Mouse (Mus musculus) stomach, embryonic 14.5 days (tissue): Measurements from ENCODE around the gene Traf3ip3. TPM values are rescaled to one million over a fixed set of nuclear protein-coding genes. Genes with fewer than 3 reads are reported as not detected.

Source experiments
- ATAC-seq: fragments of 200-750 bp; cut with Nextera tagmentation; 2 replicates; pipeline ENCODE4 v1.8.0; 2017; ENCODE audit warnings: low read depth, moderate TSS enrichment; ENCODE audit not compliant: insufficient number of reproducible peaks, insufficient read depth, low FRiP score
- H3K27ac ChIP-seq: fragments of 300-500 bp; sonication (generic); 2 replicates; pipeline ENCODE4 v1.5.1; 2014; ENCODE audit warnings: mild to moderate bottlenecking, low read length, moderate library complexity, mixed read lengths
- H3K27me3 ChIP-seq: fragments of 300-500 bp; sonication (generic); 2 replicates; pipeline ENCODE4 v1.6.1; 2014; ENCODE audit warnings: low read length, control low read depth, mixed read lengths; ENCODE audit not compliant: control insufficient read depth, insufficient read depth
- H3K36me3 ChIP-seq: fragments of 300-500 bp; sonication (generic); 2 replicates; pipeline ENCODE4 v1.6.1; 2014; ENCODE audit warnings: mild to moderate bottlenecking, control low read depth, low read length, moderate library complexity, mixed read lengths; ENCODE audit not compliant: control insufficient read depth, insufficient read depth
- H3K4me1 ChIP-seq: fragments of 300-500 bp; sonication (generic); 2 replicates; pipeline ENCODE4 v1.6.1; 2014; ENCODE audit warnings: low read length, control low read depth, mixed read lengths; ENCODE audit not compliant: control insufficient read depth, insufficient read depth
- H3K4me2 ChIP-seq: fragments of 300-500 bp; sonication (generic); replicated peaks from 2 replicates; pipeline ENCODE4 v1.6.1; 2014; ENCODE audit warnings: low read depth, low read length, control low read depth
- H3K4me3 ChIP-seq: fragments of 300-500 bp; sonication (generic); 2 replicates; pipeline ENCODE4 v1.5.1; 2014; ENCODE audit warnings: low read depth, low read length, control low read depth
- H3K9ac ChIP-seq: fragments of 300-500 bp; sonication (generic); replicated peaks from 2 replicates; pipeline ENCODE4 v1.6.1; 2014; ENCODE audit warnings: low read depth, mild to moderate bottlenecking, control low read depth, low read length, moderate library complexity, mixed read lengths
- H3K9me3 ChIP-seq: fragments of 300-500 bp; sonication (generic); 2 replicates; pipeline ENCODE4 v1.6.1; 2016; ENCODE audit warnings: low read depth, low read length, control low read depth; ENCODE audit not compliant: control insufficient read depth
- WGBS: fragments of 180-500 bp; shearing (Covaris S2); extraction: QIAGEN DNeasy Blood & Tissue Kit; methylation state at CpG from one replicate; pipeline ENCODE4 v1.1.7; 2014; 5-methylcytosine and 5-hydroxymethylcytosine counted together
- polyA plus RNA-seq: library from polyadenylated mRNA; unstranded; fragments of >200 nt; fragmentation: Nextera tagmentation; extraction: Ambion mirVana; gene quantifications from 2 replicates; pipeline ENCODE4 v1.2.1, GENCODE M21; 2014

Traf3ip3 gene
- polyA plus RNA-seq, 1 experiment from 2014 or later: 1.4 TPM

DNA sequence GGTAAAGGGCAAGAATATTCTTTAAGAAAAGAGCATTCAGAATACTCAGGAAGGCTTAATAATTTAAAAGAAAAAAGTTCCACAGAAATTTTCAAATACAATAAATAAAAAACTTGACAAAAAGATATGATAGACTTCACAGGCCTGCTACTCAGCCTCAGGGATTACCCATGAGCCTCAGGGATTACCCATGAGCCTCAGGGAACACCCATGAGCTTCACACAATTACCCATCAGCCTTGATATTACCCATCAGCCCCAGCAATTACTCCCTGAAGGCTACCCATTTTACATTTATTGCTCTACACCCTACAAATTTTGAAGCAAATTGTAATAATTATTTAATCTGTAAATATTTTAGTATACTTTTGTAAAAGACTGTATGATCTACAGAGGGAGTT is 69.1 kb downstream of the Traf3ip3 start:
- Histone ChIP-seq H3K27me3 (no peaks in the 10 kb centered on the region), H3K4me2 (no peak overlapping the region), H3K36me3 (no peaks in the 10 kb centered on the region), H3K27ac (no peak overlapping the region), H3K9me3 (no peaks in the 10 kb centered on the region), H3K4me1 (peaks cover 6% of the 10 kb centered on the region), H3K4me3 (no peak overlapping the region), H3K9ac (no peak overlapping the region)
- no peak for ATAC-seq

DNA sequence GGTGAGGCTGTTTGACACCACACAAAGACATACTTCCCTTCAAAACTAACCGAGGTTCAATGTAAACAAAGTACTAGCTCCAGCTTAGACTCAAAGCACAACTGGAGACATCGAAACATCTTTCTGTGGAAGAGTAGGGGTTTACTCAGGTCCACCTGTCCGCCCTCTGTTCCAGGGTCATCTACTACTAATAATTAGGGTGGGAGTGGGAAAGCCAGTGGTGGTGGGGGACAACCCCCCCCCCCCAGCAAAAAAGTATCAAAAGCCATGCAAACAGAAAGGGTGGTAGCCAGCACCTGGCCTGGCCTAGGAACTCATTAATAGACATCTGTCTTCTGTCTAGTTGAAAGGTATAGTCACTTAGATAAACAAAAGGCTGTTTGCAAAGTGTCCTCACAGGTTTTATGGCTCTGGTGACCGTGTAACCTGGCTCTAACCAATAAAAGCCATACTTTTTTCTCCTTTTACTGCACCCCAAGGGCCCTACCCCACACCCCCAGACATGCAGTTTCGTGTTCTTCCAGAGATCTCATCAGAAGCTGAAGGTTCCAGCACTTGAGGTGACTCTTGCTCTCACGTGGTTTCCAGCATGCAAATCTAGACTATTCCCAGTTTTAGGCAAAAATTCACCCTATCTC is 70.1 kb downstream of the Traf3ip3 start:
- peaks cover 6% of the 10 kb centered on the region for H3K4me1 ChIP-seq
- no peaks in the 10 kb centered on the region for H3K27me3 ChIP-seq
- no peak overlapping the region for H3K4me3 ChIP-seq
- 29% methylated on average over 6 of the region's 6 CpGs for WGBS
- ATAC-seq: no peak
- H3K9ac ChIP-seq: no peak overlapping the region
- H3K4me2 ChIP-seq: no peak overlapping the region
- H3K9me3 ChIP-seq: no peaks in the 10 kb centered on the region
- H3K36me3 ChIP-seq: peaks cover 5% of the 10 kb centered on the region; the same call in 1 of the 2 replicates
- H3K27ac ChIP-seq: no peak overlapping the region

DNA sequence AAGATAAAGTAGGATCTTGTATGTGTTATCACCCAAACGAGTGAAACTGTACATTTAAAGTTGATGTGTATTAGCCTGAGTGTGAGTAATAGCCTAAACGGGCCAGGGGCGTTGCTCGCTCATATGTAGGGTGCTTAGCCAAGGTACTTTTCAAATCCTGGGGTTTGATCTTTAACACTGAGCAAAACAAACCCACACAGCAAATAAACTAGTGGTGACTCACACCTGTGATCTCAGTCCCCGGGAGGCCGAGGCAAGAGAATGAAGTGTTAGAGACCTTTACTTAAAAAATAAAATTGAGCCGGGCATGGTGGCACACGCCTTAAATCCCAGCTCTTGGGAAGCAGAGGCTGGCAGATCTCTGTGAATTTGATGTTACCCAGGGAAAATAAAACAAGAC is 70.7 kb downstream of the Traf3ip3 start:
- Histone ChIP-seq H3K4me1 (peaks cover 6% of the 10 kb centered on the region), H3K9ac (no peak overlapping the region), H3K27ac (peak overlapping the region; percentile 45; the same call in 1 of the 2 replicates), H3K36me3 (peaks cover 6% of the 10 kb centered on the region; the same call in 1 of the 2 replicates), H3K27me3 (no peaks in the 10 kb centered on the region), H3K4me2 (peak overlapping the region; percentile 41), H3K4me3 (0 out of 2 replicates have a peak overlapping the region, but pooled peaks have one; percentile 96), H3K9me3 (no peaks in the 10 kb centered on the region)
- ATAC-seq: no peak
- WGBS: 61% methylated on average over 8 of the region's 8 CpGs

DNA sequence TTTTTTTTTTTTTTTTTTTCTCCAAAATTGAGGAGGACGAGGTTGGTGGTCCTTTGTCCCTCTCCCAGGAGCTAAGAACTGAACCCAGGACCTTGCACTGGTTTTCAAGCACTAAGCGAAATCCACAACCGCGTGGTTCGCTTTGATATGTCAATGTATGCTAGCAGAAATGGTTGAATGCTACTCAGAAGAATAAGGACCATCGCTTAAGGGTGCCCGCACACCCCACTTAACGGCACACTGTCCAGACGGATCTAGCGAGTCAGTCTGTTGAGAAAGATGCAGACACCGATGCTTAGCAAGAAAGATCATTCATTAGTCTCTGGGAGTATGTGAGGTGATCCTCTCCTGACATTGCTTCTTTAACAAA is 71.1 kb downstream of the Traf3ip3 start:
- H3K36me3 ChIP-seq: peaks cover 6% of the 10 kb centered on the region; the same call in 1 of the 2 replicates
- peaks cover 6% of the 10 kb centered on the region for H3K4me1 ChIP-seq
- H3K4me3 ChIP-seq: peak overlapping the region; percentile 96
- no peak overlapping the region; the same call in 1 of the 2 replicates for H3K9ac ChIP-seq
- peak overlapping the region; percentile 45; the same call in 1 of the 2 replicates for H3K27ac ChIP-seq
- H3K4me2 ChIP-seq: peak overlapping the region; percentile 41
- H3K9me3 ChIP-seq: no peaks in the 10 kb centered on the region
- WGBS: 29% methylated on average over 11 of the region's 11 CpGs
- ATAC-seq: peak; percentile 12; the same call in 1 of the 2 replicates
- no peaks in the 10 kb centered on the region for H3K27me3 ChIP-seq

DNA sequence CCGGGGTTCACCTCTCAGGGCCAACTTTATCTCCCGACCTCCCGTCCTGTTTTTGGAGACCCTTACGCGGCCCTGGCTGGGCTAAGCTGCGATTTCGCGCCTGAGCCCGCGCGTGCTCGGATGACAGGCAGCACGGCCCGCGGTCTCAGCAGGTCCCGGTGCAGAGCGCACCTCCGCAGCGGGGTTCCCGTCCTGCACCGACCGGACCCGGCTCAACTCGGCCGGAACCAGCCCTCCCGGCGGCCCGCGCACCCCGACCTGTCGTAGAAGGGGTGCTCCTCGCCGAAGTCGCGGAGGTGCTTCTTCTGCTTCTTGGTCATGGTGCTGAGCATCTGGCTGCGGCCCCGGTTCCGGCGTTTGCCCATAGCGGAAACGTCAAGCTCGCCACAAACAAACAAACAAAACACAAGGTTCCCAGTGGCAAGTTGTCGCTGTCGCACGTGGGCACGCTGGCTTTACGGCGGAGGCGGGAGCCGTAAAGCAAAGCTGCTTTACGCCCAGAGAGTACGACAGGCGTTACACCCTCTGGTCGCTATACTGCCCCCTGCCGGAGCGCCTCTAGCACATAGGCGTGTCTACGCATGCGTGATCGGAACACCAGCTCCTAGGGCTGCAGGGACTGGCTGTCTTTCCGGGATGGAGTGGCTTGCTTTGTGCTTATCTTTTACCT is 71.6 kb downstream of the Traf3ip3 start, which contains the start of gene Diexf:
TSS of gene Diexf (minus strand) at position 487 of the 670 bp plus-strand sequence.
- no peaks in the 10 kb centered on the region for H3K27me3 ChIP-seq
- H3K9ac ChIP-seq: peak within 1 kb of the TSS; percentile 76
- peak within 1 kb of the TSS; percentile 96 for H3K4me3 ChIP-seq
- peak within 1 kb of the TSS; percentile 45; the same call in 1 of the 2 replicates for H3K27ac ChIP-seq
- peaks cover 6% of the 10 kb centered on the region for H3K4me1 ChIP-seq
- H3K4me2 ChIP-seq: peak within 1 kb of the TSS; percentile 47
- no peaks in the 10 kb centered on the region for H3K9me3 ChIP-seq
- H3K36me3 ChIP-seq: peaks cover 8% of the 10 kb centered on the region; the same call in 1 of the 2 replicates
- peak; percentile 87 for ATAC-seq
- WGBS: under 1% methylated on average over 61 of the region's 61 CpGs

DNA sequence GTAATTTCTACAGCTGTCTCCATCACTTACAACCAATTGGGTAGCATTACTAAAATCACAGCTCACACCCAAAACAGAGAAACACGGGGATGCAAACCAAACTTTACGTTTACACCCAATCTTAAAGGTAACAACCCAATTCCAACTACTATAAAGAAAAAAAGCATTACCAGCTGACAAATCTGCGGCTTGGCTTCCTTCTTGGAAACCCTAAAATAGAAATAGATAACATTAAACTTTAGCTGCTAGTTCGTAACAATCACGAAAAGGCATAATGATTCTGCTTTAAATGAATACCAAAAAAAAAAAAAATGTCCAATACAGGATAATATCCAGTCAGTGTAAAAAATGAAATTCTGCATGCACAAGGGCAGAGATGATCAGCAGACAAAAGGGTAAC is 72.2 kb downstream of the Traf3ip3 start:
- Histone ChIP-seq H3K4me1 (peaks cover 6% of the 10 kb centered on the region), H3K27me3 (no peaks in the 10 kb centered on the region), H3K27ac (no peak overlapping the region), H3K4me3 (peak overlapping the region; percentile 96), H3K4me2 (peak overlapping the region; percentile 47), H3K9me3 (no peaks in the 10 kb centered on the region), H3K36me3 (peaks cover 12% of the 10 kb centered on the region; the same call in 1 of the 2 replicates), H3K9ac (peak overlapping the region; percentile 76; the same call in 1 of the 2 replicates)
- 26% methylated on average over 5 of the region's 5 CpGs for WGBS
- ATAC-seq: no peak

DNA sequence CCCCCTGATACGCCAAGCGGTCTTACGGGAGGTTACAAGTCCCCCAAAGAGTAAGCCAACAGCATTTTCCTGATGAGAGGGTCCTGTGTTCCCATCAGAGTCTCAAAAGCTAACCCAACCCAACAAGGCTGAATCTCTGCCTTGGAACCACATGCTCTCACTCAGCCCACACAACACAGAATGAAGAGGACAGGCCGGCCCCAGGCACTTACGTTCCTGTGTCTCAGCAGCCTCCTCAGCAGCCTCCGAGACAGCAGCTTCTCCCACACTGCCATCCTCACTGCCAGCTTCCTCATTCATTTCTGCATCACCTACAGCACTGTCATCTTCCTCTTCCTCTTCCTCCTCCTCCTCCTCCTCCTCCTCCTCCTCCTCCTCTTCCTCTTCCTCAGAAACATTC is 73.4 kb downstream of the Traf3ip3 start:
- ATAC-seq: no peak
- Histone ChIP-seq H3K27ac (no peak overlapping the region), H3K9me3 (no peaks in the 10 kb centered on the region), H3K36me3 (peaks cover 23% of the 10 kb centered on the region; the same call in 1 of the 2 replicates), H3K4me3 (no peak overlapping the region), H3K9ac (no peak overlapping the region), H3K27me3 (no peaks in the 10 kb centered on the region), H3K4me1 (peaks cover 6% of the 10 kb centered on the region), H3K4me2 (no peak overlapping the region)
- 92% methylated on average over 6 of the region's 6 CpGs for WGBS

DNA sequence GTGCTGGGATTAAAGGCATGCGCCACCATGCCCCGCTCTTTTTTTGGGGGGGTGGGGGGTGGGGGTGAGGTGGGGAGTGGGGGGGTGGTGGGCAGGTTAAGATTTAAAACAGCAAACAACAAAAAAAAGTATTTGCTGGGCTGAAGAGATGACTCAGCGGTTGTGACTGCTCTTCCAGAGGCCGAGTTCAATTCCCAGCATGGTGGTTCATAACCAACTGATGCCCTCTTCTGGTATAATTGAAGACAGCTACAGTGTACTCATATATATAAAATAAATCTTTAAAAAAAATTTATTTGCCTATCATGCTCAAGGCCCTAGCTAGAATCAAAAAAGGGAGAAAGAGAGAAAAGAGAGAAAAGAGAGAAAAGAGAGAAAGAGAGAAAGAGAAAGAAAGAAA is 75.7 kb downstream of the Traf3ip3 start:
- Histone ChIP-seq H3K27ac (no peak overlapping the region), H3K36me3 (peaks cover 41% of the 10 kb centered on the region)
- 73% methylated on average over 4 of the region's 4 CpGs for WGBS

More for the DNA sequence above, 75.7 kb downstream of the Traf3ip3 start:
- Histone ChIP-seq H3K9ac (no peak overlapping the region), H3K4me3 (no peak overlapping the region), H3K4me1 (peaks cover 6% of the 10 kb centered on the region), H3K4me2 (no peak overlapping the region), H3K27me3 (no peaks in the 10 kb centered on the region), H3K9me3 (no peaks in the 10 kb centered on the region)
- ATAC-seq: no peak
